Mouse (Mus musculus) heart, postnatal 14 days (tissue): ENCODE measurements around the gene Nme8. TPM values are rescaled to one million over a fixed set of nuclear protein-coding genes. Genes with fewer than 3 reads are reported as not detected.

Experiments
- DNase-seq, 2 experiments: peaks; one replicate each; pipeline ENCODE4 v3.0.0; 2021 to 2022
- intact Hi-C: fragments of 180-260 bp; cut with DNase I; formaldehyde crosslinking; loops from one replicate; pipeline ENCODE4 v1.15.1; 2025
- total RNA-seq, 2 experiments: library from RNA; stranded (reverse); gene quantifications; 2 replicates each; pipeline ENCODE4 v1.2.3; 2021

Gene Nme8
- total RNA-seq, 2 experiments from 2014 or later = 0.17 TPM; not detected in 1

DNA sequence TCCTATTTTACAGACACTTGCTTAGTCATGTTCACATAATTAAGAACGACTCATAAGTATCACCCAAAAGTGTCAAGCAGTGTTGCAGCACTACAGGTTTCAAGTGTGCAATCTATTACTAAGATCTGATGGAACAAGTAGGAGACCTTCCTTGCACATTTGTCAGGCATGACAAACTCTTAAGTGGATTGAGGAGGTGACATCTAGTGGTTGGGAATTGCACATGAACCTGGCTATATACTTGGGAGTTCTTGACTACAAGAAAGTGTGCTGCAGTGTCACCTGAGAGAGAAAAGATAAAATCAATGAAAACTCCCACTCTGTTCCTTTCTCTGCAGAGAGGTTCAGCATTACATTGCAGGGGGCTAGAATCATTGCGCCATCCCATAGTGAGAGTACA lies 53.4 kb downstream of the Nme8 start:
- no peak for DNase-seq
- intact Hi-C loops = no loop called here

DNA sequence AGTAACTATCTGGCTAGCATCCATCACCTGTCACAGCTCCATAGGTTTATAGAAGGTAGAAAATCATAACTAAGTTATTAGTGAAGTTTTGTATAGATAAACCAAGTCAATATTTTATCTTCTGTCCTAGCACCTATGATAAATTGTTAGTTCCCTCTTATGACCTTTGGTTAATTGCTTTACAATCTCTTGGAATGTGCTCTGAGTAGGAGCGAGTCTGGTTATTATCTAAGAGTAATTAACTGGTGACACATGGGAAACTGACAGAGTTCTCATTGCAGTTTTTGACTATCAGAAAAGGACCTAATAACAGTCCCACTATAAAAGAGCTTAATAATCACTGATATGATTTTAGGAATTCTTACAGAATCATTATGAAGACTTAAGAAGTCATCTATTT lies 54.1 kb downstream of the Nme8 start:
- no peak for DNase-seq
- intact Hi-C loops = no loop called here

DNA sequence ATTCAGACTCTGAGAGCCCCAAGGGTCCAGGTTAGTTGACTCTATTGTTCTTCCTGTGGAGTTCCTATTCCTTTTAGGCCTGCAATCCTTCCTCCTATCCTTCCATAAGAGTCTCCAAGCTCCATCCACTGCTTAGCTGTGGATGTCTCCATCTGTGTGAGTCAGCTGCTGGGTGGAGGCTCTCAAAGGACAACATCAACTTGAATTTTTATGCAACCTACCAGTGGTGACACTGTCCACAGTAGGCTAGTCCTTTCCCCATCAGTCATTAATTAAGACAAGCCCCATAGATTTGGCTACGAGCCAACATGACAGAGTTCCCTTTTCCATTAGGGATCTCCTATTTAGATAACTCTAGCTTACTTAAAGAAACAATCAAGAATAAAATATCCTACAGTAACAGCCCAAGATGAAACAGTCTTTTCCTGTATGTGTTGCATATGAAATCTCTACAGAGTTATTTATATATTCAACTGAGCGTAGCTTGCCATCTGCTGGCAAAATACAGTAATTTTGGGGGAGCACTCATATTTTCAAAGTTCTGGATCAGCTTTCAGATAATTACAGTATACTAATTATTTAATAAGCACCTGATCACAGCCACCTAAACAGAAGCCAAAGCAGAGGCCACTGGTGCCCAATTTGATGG lies 57.3 kb downstream of the Nme8 start:
- no peak for DNase-seq
- intact Hi-C loops = no loop called here

DNA sequence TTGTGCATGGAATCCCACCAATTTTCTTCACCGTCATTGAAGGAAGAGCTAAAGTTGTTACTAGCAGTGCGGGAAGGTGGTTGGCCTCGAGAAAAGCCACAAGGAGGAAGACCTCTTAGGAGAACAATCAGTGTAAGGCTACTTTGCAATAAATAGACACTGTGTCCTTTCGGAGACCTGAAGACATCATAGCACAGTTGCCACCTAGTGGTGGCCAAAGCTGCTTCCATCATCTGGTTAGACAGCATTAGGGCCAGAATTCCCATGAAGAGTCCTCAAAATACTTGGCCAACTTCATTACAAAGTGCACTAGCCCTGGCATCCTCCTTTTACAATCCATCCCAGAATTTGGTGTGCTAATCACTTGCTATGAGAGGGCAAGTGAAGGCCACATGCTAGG lies 61.5 kb downstream of the Nme8 start:
- intact Hi-C loops = loop anchor here (5.0 kb wide), 1 partner anchor 269 kb away; no protein-coding TSS in a partner anchor
- peak in 1 of 2 experiments; percentile 12 for DNase-seq

DNA sequence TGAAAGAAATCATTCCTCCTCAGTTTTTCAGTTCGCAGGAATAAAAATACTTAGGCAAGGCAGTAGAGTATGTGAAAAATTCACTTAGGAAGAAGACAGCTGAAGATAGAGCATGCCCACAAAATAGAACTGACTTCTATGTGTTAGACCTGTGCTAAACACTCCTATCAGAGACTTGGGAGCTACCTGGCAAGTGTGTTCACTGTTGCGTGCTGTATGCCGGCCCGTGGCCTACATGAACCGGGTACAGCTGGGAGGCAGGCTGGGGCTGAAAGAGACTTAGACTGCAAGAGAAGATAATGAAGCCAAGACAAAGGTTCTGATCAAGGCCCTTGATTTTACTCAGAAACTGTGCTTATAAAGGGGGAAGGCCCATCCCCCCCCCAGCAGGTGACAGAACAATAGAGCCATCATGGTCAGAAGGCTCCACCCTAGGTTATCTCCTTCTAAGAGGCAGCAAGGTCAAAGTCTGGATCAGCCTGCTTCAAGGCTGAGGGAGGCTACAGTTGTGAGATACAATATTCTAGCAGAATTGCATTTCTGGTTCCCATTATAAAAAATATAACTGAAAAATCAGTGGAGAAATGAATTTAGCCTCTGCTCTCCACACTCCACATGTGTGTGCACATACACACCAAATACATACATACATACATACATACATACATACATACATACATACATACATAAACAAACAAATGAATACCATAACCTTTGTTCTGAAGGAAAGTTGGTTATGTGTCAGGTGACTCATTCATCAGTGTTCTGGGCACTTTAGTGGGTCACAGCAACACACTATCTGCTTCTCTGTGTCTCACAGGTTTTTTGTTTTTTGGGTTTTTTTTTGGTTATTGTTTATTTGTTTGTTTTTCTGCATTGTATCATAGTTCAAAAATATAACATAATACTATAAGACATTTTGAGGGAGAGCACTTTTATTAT lies 66.6 kb downstream of the Nme8 start:
- no peak for DNase-seq
- intact Hi-C loops = no loop called here

DNA sequence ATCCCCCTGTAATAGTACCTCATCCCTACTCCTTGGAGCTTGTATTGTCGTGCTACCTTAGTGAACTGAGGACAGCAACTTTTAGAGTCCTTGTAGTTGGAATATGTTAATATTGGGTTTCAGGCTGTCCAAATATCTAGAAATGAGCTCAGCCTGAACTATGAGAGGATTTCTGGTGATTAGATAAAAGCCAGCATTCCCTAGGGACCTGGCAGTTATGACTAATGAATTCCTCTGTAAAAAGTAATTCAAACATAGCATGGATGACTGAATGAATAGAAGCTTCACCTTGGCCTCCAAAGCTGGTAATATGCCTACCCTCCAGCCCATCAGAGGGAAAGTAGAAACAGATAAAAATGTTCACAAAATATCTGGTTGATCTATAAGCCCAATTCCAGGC lies 71.1 kb downstream of the Nme8 start:
- intact Hi-C loops = no loop called here
- no peak for DNase-seq

DNA sequence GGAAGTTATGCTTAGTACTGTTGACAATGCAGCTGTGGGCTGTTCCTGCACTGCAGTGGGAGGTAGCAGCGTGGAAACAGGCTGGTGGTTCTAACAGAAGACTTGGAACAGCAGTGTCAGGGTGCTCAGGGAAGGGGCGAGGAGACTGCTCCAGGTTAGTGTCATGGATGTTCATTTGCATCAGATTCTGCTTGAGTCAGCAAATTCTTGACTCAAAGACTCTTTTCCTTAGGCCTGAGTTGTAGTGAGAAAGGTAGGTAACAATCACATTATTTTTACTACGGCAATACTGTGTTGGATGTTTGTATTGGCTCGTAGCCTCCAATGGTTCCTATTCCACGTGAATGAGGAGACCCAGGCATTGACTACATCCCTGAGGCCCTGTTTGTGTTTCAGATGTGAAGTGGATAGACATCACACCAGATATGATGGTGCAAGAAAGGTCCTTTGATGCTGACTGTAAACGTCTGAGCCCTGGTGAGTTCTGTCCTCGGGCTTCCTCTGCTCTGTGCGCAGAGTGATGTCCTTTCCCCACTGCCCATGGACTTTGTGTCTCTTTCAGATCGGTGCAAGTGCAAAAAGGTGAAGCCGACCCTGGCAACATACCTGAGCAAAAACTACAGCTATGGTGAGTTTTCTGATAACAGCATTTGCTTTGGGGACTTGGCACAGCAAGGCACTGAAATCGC lies 72.8 kb downstream of the Nme8 start:
- intact Hi-C loops = no loop called here
- no peak for DNase-seq

DNA sequence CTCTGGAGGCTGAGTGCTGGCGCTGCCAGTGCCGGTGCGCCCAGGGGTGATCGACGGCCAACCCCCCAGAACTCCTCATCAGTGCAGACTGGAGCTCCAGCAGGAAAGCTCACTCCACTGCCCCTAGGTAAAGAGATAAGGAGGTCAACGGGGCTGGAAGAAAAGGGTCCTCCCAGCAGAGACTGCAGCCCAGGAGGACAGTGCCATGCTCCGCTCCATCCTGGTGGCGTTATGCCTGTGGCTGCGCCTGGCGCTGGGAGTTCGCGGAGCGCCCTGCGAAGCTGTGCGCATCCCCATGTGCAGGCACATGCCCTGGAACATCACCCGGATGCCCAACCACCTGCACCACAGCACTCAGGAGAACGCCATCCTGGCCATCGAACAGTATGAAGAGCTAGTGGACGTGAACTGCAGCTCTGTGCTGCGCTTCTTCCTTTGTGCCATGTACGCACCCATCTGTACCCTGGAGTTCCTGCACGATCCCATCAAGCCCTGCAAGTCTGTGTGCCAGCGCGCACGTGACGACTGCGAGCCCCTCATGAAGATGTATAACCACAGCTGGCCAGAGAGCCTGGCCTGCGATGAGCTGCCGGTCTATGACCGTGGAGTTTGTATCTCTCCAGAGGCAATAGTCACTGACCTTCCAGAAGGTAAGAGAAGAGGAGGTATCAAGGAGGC lies 74.2 kb downstream of the Nme8 start:
- DNase-seq = no peak
- intact Hi-C loops = no loop called here

DNA sequence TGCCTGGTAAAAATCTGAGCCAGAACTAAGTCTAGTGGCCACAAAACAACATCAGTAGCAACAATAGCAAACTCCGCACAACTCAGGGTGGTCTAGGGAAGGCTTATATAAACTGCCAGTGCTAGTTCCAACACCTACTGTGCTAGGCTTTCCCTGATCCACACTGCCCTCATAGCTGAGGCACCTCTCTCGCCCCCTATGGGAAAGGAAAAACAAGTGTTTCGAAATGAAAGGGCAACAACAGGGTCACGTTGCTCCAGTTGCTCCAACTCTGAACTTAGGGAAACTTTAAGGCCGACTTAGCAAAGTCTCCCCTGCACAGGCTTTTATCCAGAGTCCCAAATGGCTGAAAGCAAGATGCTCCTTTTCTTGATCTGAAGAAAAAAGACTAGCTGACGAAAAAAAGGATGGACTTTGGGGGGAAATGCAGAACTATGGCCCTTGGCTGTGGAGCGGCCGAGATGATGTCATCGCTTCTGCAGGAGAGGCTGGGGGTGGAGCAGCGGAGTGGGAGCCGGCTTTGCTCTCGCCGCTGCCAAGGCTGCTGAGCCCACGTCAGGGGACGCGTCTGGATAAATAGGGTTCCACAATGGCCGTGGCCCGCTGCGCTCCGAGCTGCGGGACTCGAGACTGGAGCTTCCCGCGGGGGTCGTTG lies 74.9 kb downstream of the Nme8 start, which contains the start of gene Sfrp4:
Gene Sfrp4, plus strand, starts transcription at position 532 of the 655 bp plus-strand sequence.
- intact Hi-C loops = no loop called here
- peak; percentile 35 to 53 for DNase-seq

DNA sequence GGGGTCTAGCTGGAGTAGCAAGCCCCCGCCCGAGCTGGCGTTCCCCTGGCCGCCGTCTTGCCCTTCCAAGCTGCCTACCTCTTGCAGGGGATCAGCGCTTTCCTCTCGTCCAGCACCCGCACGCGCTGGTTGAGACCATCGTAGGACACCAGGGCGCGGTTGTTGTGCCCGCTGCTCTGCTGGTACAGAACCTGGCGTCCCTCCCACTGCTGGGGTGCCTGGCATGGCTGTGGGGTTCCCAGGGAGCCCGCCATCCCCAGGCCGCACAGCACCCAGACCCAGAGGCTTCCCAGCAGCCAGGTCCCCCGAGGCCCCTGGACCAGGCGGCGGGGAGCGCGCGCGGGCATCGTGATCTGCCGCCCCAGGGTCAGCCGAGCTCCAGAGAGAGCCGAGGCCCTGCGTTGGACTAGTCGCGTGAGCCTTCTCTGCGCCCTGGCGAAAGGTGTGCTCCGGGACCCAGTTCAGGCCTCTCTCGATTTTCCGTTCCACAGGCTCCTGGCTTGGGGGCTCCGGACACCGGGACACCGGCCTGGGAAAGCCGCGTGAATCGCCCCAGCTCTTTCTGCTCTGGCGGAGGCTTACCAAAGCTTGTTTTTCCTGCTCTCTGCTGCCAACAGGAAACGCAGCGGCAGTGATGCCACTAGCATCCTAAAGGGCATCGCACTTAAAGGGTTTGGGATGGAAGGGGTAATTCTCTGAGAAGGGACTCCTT lies 78.2 kb downstream of the Nme8 start, which contains the start of gene Epdr1:
Gene Epdr1, minus strand, starts transcription at position 712 of the 712 bp plus-strand sequence.
- intact Hi-C loops = no loop called here

DNA sequence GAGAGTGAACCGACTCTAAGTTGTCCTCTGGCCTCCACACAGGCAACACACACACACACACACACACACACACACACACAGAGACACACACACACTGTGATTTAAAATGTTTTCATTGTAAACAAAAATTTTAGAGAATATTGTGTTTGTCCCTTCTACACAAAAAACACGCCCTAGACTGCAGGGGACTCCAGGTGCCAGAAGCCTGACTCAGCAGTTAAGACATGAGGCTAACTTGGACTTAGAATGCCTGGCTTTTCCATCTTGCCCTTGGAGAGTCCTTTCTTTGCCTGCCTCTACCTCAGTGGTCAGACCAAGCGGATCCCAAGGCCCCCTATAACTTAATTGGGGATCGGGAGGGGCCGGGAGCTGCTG lies 78.8 kb downstream of the Nme8 start:
- DNase-seq = peak in 1 of 2 experiments; percentile 11
- intact Hi-C loops = no loop called here

More for the DNA sequence above, 78.2 kb downstream of the Nme8 start, which contains the start of gene Epdr1:
- DNase-seq = peak; percentile 37 to 62

DNA sequence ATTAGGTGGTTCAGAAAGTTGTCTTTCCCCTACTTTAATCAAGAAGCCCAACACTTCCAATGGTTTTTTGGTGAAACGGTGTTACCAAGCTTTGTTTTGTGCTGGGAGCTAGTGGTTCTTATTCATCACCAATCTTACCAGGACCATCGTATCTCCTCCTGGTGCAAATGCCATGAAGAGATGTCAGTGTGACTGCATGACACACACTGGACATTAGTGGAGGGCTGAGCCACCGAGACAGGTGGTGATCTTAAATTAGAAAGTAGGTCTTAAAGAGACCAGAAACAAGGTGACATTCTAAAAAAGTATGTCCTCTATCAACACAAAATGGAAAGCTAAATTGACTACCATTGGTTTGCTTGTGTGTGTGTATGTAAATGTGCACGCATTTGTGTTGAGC lies 79.5 kb downstream of the Nme8 start:
- intact Hi-C loops = no loop called here

DNA sequence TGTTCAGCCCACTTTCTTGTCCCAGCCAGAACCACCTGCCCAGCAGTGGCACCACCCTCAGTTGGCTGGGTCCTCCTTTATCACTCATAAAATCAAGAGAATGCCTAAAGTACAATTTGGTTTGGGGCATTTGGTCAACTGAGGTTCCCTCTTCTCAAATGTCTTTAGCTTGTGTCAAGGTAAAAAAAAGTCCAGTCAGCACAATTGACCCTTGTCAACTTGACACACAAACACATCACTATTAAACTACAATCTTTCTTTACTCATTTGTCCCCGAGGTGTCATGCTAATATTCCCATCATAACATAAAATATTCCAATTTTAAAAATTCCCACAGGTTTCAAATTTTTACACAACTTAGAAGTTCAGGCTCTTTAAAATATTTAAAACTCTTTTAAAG lies 83.3 kb downstream of the Nme8 start:
- no peak for DNase-seq
- intact Hi-C loops = no loop called here

More for the DNA sequence above, 79.5 kb downstream of the Nme8 start:
- DNase-seq = no peak

DNA sequence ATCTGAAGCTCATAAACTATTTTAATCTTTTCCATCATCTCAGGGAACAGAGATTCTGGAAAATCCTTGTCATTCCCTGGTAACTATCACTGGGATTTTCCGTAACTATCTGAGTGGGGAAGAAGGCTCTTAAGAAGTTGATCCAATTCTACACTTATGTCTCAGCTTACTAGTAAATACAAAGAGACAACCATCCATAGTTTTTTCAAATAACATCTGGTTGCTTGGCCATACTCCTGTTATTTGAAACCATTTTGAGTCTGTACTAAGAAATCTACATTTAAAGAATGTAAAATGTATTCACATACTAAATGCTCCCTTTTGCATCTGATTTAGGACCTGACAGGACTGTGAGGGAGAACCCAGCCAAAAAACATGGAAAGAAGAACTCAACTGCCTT lies 84.2 kb downstream of the Nme8 start:
- intact Hi-C loops = no loop called here
- DNase-seq = no peak

DNA sequence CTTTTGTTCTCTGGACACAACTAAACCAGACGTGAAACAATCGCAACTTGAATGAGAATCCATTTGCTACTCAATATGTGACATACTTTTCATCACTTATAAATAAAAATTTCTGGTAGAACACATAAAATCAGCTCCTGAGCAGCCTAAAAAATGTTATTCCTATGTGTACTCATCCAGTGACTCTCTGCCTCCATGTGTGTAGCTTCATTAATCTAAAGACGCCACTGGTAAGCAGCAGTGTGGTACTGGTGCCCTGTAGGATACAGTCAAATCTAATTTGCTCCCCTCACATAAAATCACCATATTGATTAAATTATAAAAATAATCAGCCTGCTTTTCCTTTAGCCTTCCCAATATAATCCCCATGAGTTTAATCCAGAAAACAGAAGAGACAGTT lies 84.6 kb downstream of the Nme8 start:
- DNase-seq = no peak
- intact Hi-C loops = no loop called here

DNA sequence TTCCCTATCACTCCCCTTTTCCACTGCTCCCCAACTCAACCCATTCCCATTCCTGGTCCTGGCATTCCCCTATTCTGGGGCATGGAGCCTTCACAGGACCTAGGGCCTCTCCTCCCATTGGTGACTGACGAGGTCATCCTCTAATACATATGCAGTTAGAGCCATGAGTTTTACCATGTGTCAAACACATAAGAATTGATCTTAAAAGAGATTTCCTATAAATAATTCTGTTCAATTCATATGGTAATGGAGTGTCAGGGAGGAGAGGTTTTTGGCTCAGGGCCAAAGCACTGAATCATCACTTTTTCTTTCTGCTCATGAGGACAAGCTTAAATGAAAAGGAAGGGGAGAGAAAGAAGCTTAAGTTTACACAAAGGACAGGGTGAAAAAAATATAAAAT lies 85.2 kb downstream of the Nme8 start:
- intact Hi-C loops = no loop called here
- DNase-seq = no peak

DNA sequence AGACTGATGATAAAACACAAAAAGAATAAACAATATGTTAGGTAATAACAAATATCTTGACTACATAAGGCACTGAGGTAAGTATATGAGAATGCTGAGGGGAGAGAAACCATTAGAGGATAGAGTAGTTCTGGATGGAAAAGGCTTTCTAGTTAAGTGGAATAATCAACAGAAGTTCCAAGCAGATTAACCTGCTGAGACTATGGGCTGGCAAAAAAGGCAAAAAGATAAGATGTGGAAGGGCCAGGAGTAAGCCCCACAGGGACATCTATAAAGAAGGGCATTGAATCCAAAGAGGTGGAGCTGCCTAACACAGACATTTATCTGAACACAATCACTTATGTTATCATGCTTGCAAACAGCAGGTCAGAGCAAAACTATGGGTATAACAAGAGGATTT lies 89.5 kb downstream of the Nme8 start:
- DNase-seq = no peak
- intact Hi-C loops = no loop called here

DNA sequence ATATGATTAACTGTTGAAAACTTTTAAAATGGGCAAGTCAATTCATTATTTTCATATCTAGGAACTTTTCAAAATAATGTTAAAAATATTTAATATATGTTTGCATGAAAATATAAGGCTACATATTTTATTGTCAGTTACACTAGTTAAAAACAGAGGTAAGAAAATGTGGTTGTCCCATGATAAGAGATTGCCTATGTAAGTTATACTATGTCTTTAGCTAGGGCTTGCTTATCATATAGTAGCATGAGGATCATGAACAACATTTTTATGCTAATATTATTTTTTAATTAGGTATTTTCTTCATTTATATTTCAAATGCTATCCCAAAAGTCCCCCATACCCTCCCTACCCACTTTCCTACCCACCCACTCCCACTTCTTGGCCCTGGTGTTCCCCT lies 92.7 kb downstream of the Nme8 start:
- intact Hi-C loops = no loop called here
- DNase-seq = no peak

DNA sequence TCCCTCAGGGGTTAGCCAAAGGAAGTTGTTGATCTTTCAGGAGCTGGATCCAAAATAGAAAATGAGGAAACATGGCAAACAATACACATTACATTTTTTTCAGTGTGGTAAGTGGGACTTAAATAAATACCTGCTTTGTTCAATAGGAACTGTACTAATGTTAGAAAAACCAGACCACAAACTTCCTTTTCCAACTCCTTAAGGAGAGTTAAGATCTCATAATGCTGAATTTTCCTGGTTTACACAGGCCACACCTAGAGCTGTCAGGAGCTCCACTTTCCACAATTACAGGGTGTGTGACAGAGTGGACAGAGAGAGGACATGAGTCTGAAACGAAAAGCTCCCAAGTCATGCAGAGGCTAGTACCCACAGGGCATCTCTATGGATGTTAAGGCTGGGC lies 93.9 kb downstream of the Nme8 start:
- intact Hi-C loops = no loop called here

More for the DNA sequence above, 93.9 kb downstream of the Nme8 start:
- no peak for DNase-seq
